Mouse (Mus musculus) MEL (cell line): ENCODE data around the gene Schip1. TPM values are rescaled to one million over a fixed set of nuclear protein-coding genes. Genes with fewer than 3 reads are reported as not detected.

Source experiments
- DNase-seq: peaks from one replicate; pipeline ENCODE4 v3.0.0; 2011; ENCODE audit warnings: low read depth, low spot score
- H3K27ac ChIP-seq: 2 replicates; pipeline ENCODE4 v1.5.1; 2012; ENCODE audit warnings: low read depth, mild to moderate bottlenecking, control low read depth, low read length, moderate library complexity; ENCODE audit not compliant: control insufficient read depth
- H3K27me3 ChIP-seq, 2 experiments: fragments of 150-350 bp in 1 of 2; sonication (generic) in 1 of 2; 2 replicates each; pipeline ENCODE4 v1.6.1; 2012; ENCODE audit warnings: low read length in 2 of 2, mild to moderate bottlenecking in 2 of 2, improper control_type of control experiment in 1 of 2, moderate library complexity in 1 of 2; ENCODE audit not compliant: insufficient read depth in 2 of 2, control insufficient read depth in 1 of 2
- H3K36me3 ChIP-seq, 2 experiments: 2 replicates each; pipeline ENCODE4 v1.6.1; 2012 to 2014; ENCODE audit warnings: low read length in 2 of 2, improper control_type of control experiment in 1 of 2, inconsistent platforms in 1 of 2, mild to moderate bottlenecking in 1 of 2; ENCODE audit not compliant: insufficient read depth in 2 of 2, control insufficient read depth in 1 of 2
- H3K4me1 ChIP-seq, 2 experiments: fragments of 150-350 bp in 1 of 2; sonication (generic) in 1 of 2; 2 replicates each; pipeline ENCODE4 v1.6.1; 2012; ENCODE audit warnings: low read length in 2 of 2, improper control_type of control experiment in 1 of 2, mild to moderate bottlenecking in 1 of 2; ENCODE audit not compliant: insufficient read depth in 2 of 2, control insufficient read depth in 1 of 2
- H3K4me3 ChIP-seq, 2 experiments: fragments of 150-350 bp in 1 of 2; sonication (generic) in 1 of 2; 2 replicates each; pipeline ENCODE4 v1.5.1; 2012; ENCODE audit warnings: low read depth in 2 of 2, low read length in 2 of 2, mild to moderate bottlenecking in 2 of 2, moderate library complexity in 2 of 2, control low read depth in 1 of 2, improper control_type of control experiment in 1 of 2; ENCODE audit not compliant: control insufficient read depth in 1 of 2, insufficient read depth in 1 of 2
- H3K79me2 ChIP-seq: 2 replicates; pipeline ENCODE4 v1.6.1; 2012; ENCODE audit warnings: mild to moderate bottlenecking, low read length, moderate library complexity; ENCODE audit not compliant: control insufficient read depth, poor library complexity, insufficient read depth
- H3K9ac ChIP-seq: 2 replicates; pipeline ENCODE4 v1.6.1; 2012; ENCODE audit warnings: low read depth, mild to moderate bottlenecking, control low read depth, low read length, moderate library complexity; ENCODE audit not compliant: control insufficient read depth, poor library complexity, severe bottlenecking
- H3K9me3 ChIP-seq: fragments of 150-350 bp; sonication (generic); replicated peaks from 2 replicates; pipeline ENCODE4 v1.6.1; 2012; ENCODE audit warnings: mild to moderate bottlenecking, low read length, improper control_type of control experiment, moderate library complexity; ENCODE audit not compliant: insufficient read depth
- CHD1 ChIP-seq: IDR thresholded peaks from 2 replicates; pipeline ENCODE4 v1.6.1; 2012; ENCODE audit warnings: low read depth, mild to moderate bottlenecking, inconsistent platforms, low read length, improper control_type of control experiment
- CHD2 ChIP-seq: IDR thresholded peaks from 2 replicates; pipeline ENCODE4 v1.6.1; 2011; ENCODE audit warnings: low read length, improper control_type of control experiment
- CTCF ChIP-seq, 3 experiments: IDR thresholded peaks in 2 of 3; conservative IDR thresholded peaks in 1 of 3; 2 replicates each; pipeline ENCODE4 v1.5.1; 2011 to 2012; ENCODE audit warnings: low read length in 3 of 3, low read depth in 2 of 3, mild to moderate bottlenecking in 2 of 3, improper control_type of control experiment in 1 of 3, inconsistent platforms in 1 of 3, mixed read lengths in 1 of 3, moderate library complexity in 1 of 3; ENCODE audit not compliant: control insufficient read depth in 1 of 3, insufficient read depth in 1 of 3, poor library complexity in 1 of 3, severe bottlenecking in 1 of 3
- EP300 ChIP-seq, 2 experiments: IDR thresholded peaks; 2 replicates each; pipeline ENCODE4 v1.6.1; 2011; ENCODE audit warnings: improper control_type of control experiment in 2 of 2, low read length in 2 of 2, low read depth in 1 of 2, mild to moderate bottlenecking in 1 of 2
- GABPA ChIP-seq: IDR thresholded peaks from 2 replicates; pipeline ENCODE4 v1.6.1; 2012; ENCODE audit warnings: low read depth, mild to moderate bottlenecking, inconsistent platforms, low read length, improper control_type of control experiment, moderate library complexity
- GATA1 ChIP-seq: IDR thresholded peaks from 2 replicates; pipeline ENCODE4 v1.6.1; 2011; ENCODE audit warnings: low read depth, low read length, improper control_type of control experiment
- HCFC1 ChIP-seq: IDR thresholded peaks from 2 replicates; pipeline ENCODE4 v1.6.1; 2012; ENCODE audit warnings: low read depth, mild to moderate bottlenecking, inconsistent platforms, low read length, improper control_type of control experiment, moderate library complexity
- JUND ChIP-seq: IDR thresholded peaks from 2 replicates; pipeline ENCODE4 v1.6.1; 2011; ENCODE audit warnings: low read depth, mild to moderate bottlenecking, improper control_type of control experiment, low read length
- MAX ChIP-seq: IDR thresholded peaks from 2 replicates; pipeline ENCODE4 v1.6.1; 2011; ENCODE audit warnings: low read length, improper control_type of control experiment
- MAZ ChIP-seq: IDR thresholded peaks from 2 replicates; pipeline ENCODE4 v1.6.1; 2012; ENCODE audit warnings: low read depth, mild to moderate bottlenecking, inconsistent platforms, low read length, improper control_type of control experiment
- MXI1 ChIP-seq: IDR thresholded peaks from 2 replicates; pipeline ENCODE4 v1.6.1; 2011; ENCODE audit warnings: mild to moderate bottlenecking, low read depth, low read length, improper control_type of control experiment
- MYC ChIP-seq: IDR thresholded peaks from 2 replicates; pipeline ENCODE4 v1.6.1; 2011; ENCODE audit warnings: low read depth, mild to moderate bottlenecking, low read length, improper control_type of control experiment, moderate library complexity
- NELFE ChIP-seq: IDR thresholded peaks from 2 replicates; pipeline ENCODE4 v1.6.1; 2011; ENCODE audit warnings: low read depth, low read length, improper control_type of control experiment
- NRF1 ChIP-seq: IDR thresholded peaks from 2 replicates; pipeline ENCODE4 v1.6.1; 2014; ENCODE audit warnings: low read depth, mild to moderate bottlenecking, inconsistent platforms, low read length, improper control_type of control experiment, moderate library complexity; ENCODE audit not compliant: poor library complexity, insufficient read depth, severe bottlenecking
- POLR2A ChIP-seq, 2 experiments: IDR thresholded peaks; 2 replicates each; pipeline ENCODE4 v1.6.1; 2011 to 2012; ENCODE audit warnings: low read length in 2 of 2, mild to moderate bottlenecking in 2 of 2, control low read depth in 1 of 2, improper control_type of control experiment in 1 of 2, low read depth in 1 of 2, moderate library complexity in 1 of 2; ENCODE audit not compliant: control insufficient read depth in 1 of 2, insufficient read depth in 1 of 2, poor library complexity in 1 of 2
- POLR2AphosphoS5 ChIP-seq: IDR thresholded peaks from 2 replicates; pipeline ENCODE4 v1.6.1; 2012; ENCODE audit warnings: low read depth, borderline replicate concordance, mild to moderate bottlenecking, inconsistent platforms, low read length, moderate library complexity, mixed read lengths
- RCOR1 ChIP-seq: IDR thresholded peaks from 2 replicates; pipeline ENCODE4 v1.6.1; 2012; ENCODE audit warnings: low read depth, mild to moderate bottlenecking, inconsistent platforms, low read length, improper control_type of control experiment
- SIN3A ChIP-seq: IDR thresholded peaks from 2 replicates; pipeline ENCODE4 v1.6.1; 2012; ENCODE audit warnings: low read length, improper control_type of control experiment, inconsistent platforms
- SMC3 ChIP-seq: IDR thresholded peaks from 2 replicates; pipeline ENCODE4 v1.6.1; 2011; ENCODE audit warnings: low read depth, low read length, improper control_type of control experiment
- UBTF ChIP-seq: IDR thresholded peaks from 2 replicates; pipeline ENCODE4 v1.6.1; 2012; ENCODE audit warnings: low read depth, mild to moderate bottlenecking, inconsistent platforms, low read length, improper control_type of control experiment, moderate library complexity, borderline replicate concordance; ENCODE audit not compliant: insufficient read depth
- USF1 ChIP-seq: IDR thresholded peaks from 2 replicates; pipeline ENCODE4 v1.6.1; 2014; ENCODE audit warnings: low read depth, mild to moderate bottlenecking, inconsistent platforms, low read length, improper control_type of control experiment, moderate library complexity
- USF2 ChIP-seq, 2 experiments: IDR thresholded peaks; 2 replicates each; pipeline ENCODE4 v1.6.1; 2011 to 2012; ENCODE audit warnings: improper control_type of control experiment in 2 of 2, low read length in 2 of 2, borderline replicate concordance in 1 of 2, inconsistent platforms in 1 of 2, low read depth in 1 of 2, mild to moderate bottlenecking in 1 of 2; ENCODE audit not compliant: insufficient read depth in 1 of 2
- polyA plus RNA-seq, 2 experiments: library from polyadenylated mRNA; stranded (reverse) in 1 of 2; unstranded in 1 of 2; fragments of >175 nt in 1 of 2; fragments of >200 nt in 1 of 2; gene quantifications; 2 replicates each; pipeline versions ENCODE4 v1.2.1 to v1.2.4; 2012; ENCODE audit warnings: low replicate concordance in 2 of 2, low read depth in 1 of 2; ENCODE audit not compliant: insufficient read length in 2 of 2, insufficient read depth in 1 of 2, missing spikeins in 1 of 2
- total RNA-seq: library from RNA; depleted of rRNA; stranded (reverse); fragments of 300-350 nt; gene quantifications from 2 replicates; pipeline ENCODE4 v1.2.3, GENCODE M21; 2012

Schip1 gene
- total and polyA plus RNA-seq, 3 experiments, result 10.1 to 12.4 TPM; not detected in 1

DNA sequence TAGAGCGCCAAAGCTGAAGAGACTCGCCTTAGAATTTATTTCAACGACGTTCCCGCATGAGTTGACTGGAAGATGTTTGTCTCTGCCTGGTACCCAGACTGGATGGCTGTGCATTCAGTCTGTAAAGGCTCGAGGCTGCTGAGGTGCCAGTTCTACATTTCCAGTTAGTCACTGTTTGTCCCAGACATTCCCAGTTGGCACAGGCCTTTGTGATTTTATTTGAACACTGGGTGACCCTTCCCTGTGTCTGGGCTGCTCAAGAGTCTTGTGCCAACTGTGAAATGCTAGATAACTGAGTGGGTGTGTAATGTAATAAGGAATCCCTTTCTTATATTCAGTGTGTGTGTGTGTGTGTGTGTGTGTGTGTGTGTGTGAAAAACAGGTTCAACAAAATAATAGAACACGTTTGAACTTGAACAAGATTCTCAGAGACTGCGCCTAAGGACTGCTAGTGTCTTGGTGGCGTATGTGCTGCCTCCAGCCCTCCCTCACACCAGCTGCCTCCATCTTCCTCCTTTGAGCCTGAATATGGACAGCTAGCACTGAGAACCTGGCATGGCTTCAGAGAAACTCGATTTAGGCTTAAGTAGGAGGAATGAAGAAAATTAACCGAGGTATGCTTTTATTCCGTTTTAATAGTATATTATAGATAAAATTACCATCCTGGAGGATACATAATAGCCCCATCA, 451.9 kb downstream of the Schip1 start:
- Histone ChIP-seq H3K4me1 (peaks cover 0 to 5% of the 10 kb centered on the region in 2 experiments; a peak in 1 of 4 replicates), H3K9me3 (no peaks in the 10 kb centered on the region)

DNA sequence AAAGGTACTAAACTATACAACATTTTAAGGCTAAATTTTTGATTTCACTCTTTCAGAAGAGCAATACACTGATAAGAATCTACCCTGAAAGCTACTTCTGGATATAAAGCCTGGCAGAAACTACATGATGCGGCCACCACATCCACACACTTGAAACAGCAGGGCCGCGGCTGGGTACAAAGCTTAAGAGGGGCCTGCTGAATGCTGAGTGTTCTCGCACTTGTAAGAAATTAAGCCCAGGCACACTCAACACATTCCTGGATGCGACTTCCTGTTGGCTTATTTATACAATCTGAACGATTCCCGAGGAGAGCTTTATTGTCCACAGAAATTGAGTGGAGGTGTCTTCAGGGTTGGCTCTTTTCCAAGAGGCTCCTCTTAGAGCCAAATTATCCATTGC, 452.6 kb downstream of the Schip1 start:
- Histone ChIP-seq H3K27ac (no peak overlapping the region), H3K9ac (no peak overlapping the region), H3K36me3 (no peaks in the 10 kb centered on the region), H3K27me3 (no peaks in the 10 kb centered on the region)
- DNase-seq, result no peak
- TF ChIP-seq NELFE, result no peak
- TF ChIP-seq MXI1, result no peak
- TF ChIP-seq HCFC1, result no peak
- no peak for TF ChIP-seq RCOR1
- TF ChIP-seq USF1, result no peak
- no peak for TF ChIP-seq GABPA
- no peak for TF ChIP-seq USF2 (IDR thresholded peaks at IDR 0.05; ENCODE audit: borderline replicate concordance in 1 of 2, insufficient read depth in 1 of 2, low read depth in 1 of 2, low read length in 2 of 2)
- no peak for TF ChIP-seq CHD1
- TF ChIP-seq CHD2, result no peak
- no peak for TF ChIP-seq CTCF (IDR thresholded peaks at IDR 0.05 in 2 of 3, conservative IDR thresholded peaks at IDR 0.05 in 1 of 3; ENCODE audit: control insufficient read depth in 1 of 3, insufficient read depth in 1 of 3, low read depth in 2 of 3, low read length in 3 of 3, poor library complexity in 1 of 3, severe bottlenecking in 1 of 3)
- no peak for TF ChIP-seq POLR2A (IDR thresholded peaks at IDR 0.05; ENCODE audit: control insufficient read depth in 1 of 2, insufficient read depth in 1 of 2, low read depth in 1 of 2, low read length in 2 of 2, poor library complexity in 1 of 2)
- TF ChIP-seq NRF1, result no peak
- TF ChIP-seq GATA1, result no peak
- no peak for TF ChIP-seq SIN3A
- no peak for TF ChIP-seq MAX
- no peak for TF ChIP-seq SMC3
- no peak for TF ChIP-seq POLR2AphosphoS5
- TF ChIP-seq JUND, result no peak
- TF ChIP-seq MYC, result no peak
- TF ChIP-seq, all 39 proteins: peak for 0
- no peak overlapping the region for H3K4me3 ChIP-seq
- no peaks in the 10 kb centered on the region for H3K9me3 ChIP-seq
- H3K4me1 ChIP-seq, result no peaks in the 10 kb centered on the region
- H3K79me2 ChIP-seq, result no peaks in the 10 kb centered on the region

More for the DNA sequence above, 451.9 kb downstream of the Schip1 start:
- 0 out of 2 replicates have a peak, but pooled peaks cover under 1% of the 10 kb centered on the region for H3K79me2 ChIP-seq
- no peak overlapping the region for H3K4me3 ChIP-seq
- H3K27me3 ChIP-seq, result no peaks in the 10 kb centered on the region
- peaks cover 0 to 1% of the 10 kb centered on the region in 2 experiments; a peak in 2 of 4 replicates for H3K36me3 ChIP-seq
- no peak for DNase-seq
- TF ChIP-seq USF1 (no peak), UBTF (no peak), MAZ (no peak), EP300 (IDR thresholded peaks at IDR 0.05; ENCODE audit: low read depth in 1 of 2, low read length in 2 of 2) (no peak), POLR2AphosphoS5 (no peak), RCOR1 (no peak), GATA1 (no peak), HCFC1 (no peak)
- TF ChIP-seq, all 39 proteins: peak for 0
- Histone ChIP-seq H3K27ac (no peak overlapping the region), H3K9ac (no peak overlapping the region)
